Mouse (Mus musculus): ENCODE measurements around the gene Castor1.
"Not testable (repeated sequence)": the region's sequence is repeated elsewhere in the genome, so short reads cannot be mapped to it uniquely, and the experiment has no call there.

Castor1 gene

DNA sequence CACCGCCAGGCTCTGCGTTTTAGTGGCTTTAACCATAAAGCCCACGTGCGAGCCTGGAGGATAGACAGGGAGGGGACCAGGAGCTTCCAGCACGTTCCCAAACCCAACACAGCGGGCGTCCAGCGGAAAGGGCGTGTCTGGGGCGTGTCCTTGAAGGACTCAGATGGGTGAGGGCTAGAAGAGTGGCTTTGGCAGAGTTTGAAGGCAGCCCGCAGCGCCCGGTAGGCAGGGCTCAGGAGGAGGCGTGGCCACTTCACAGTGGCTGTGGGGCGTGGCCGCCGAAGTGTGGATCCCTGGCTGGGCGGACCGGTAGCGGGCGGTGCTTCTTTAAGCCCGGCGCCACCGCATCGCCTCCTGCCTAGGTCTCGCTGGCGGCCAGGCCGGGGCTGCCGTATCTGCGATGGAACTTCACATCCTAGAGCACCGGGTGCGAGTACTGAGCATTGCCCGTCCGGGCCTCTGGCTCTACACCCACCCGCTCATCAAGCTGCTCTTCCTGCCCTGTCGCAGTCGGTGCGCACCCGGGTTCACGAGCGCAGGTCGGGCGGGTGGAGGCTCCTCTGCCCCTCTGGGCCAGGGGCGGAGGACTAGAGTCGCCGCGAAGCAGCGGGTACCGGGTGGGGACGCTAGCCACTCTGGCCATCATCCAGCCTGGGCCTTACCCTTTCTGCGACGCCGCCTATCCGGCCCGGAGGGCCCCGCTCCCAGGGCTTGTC is at the start of gene Castor1:
Gene Castor1, plus strand, starts transcription at position 312 of the 716 bp plus-strand sequence.
- in situ Hi-C loops (cut with MboI; ENCODE audit: unreplicated experiment in 2 of 2): loop anchor here (5.0 kb wide), 3 partner anchors 81 to 216 kb away; partner anchors contain the start of gene Rnf215 (in 1 of the 2)

DNA sequence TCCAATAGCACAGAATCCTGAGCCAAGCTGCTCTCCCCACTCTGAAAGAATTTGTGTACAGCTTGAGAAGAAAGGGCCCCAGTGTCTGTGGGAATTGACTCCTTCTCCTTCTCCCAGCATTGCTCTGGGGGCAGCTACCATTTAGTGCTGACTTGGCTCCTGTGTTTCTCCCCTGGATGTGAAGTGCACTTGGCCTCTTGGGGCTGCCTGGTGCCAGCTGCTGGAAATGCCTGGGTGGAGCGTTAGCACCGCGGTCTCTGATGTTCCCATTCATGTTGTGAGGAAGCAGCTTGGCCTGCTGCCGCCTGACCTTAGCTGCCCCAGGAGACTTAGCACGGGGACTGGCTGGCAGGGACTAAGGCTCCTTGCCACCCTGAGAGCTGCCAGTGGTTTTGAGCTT is 43.4 kb upstream of the Castor1 start:
- in situ Hi-C loops (cut with MboI; ENCODE audit: unreplicated experiment in 2 of 2): no loop called here

GRCm38 (mm10) chr11:4177716-4178115 is 40.3 kb upstream of the Castor1 start:
- in situ Hi-C loops (cut with MboI; ENCODE audit: unreplicated experiment in 2 of 2): no loop called here

GRCm38 (mm10) chr11:4182061-4182460 is 36.0 kb upstream of the Castor1 start:
- in situ Hi-C loops (cut with MboI; ENCODE audit: unreplicated experiment in 2 of 2): no loop called here

DNA sequence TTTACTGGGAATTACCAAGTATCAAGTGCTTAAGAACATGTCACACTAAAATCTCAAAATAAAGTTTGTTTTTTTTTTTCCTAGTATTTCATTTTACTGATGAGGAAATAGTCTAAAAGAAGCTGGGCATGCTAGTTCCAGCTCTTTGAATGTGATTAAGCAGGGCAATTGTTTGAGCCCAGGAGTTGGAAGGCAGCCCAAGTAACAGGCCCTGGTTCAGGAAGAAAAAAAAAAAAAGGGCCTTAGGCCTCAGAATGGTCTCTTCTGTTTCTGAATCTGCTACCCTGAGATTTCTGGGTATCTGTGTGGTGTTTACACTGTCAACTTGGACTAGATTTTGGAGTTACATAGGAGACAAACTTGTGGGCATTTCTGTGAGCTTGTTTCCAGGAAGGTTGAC is 34.5 kb upstream of the Castor1 start:
- in situ Hi-C loops (cut with MboI; ENCODE audit: unreplicated experiment in 2 of 2): no loop called here

DNA sequence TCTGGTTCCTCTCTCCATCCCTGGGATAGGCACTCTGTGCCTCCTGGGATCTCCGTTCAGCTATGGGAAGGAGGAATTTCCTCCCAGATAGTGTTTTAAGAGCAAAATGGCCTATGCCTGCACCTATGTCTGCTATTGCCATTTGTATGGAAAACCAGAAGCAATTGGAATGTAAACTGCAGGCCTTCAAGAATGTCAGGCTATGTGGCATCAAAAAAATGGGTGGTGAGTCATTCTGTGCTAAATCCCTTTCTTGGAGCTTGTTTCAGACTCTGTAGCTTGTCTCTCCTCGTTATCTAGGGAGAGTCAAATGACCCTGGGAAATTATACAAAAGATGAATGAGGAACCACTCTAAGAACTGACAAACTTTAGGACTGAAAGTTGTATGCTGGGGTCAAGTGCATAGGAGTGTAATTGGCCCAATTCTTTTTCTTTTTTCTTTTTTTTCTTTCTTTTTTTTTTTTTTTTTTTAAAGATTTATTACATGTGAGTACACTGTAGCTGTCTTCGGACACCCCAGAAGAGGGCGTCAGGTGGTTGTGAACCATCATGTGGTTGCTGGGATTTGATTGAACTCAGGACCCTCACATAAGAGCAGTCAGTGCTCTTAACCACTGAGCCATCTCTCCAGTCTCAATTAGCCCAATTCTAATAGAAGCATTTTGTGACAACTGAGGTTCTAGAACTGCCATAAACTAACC is 33.6 kb upstream of the Castor1 start:
- in situ Hi-C loops (cut with MboI; ENCODE audit: unreplicated experiment in 2 of 2): no loop called here

DNA sequence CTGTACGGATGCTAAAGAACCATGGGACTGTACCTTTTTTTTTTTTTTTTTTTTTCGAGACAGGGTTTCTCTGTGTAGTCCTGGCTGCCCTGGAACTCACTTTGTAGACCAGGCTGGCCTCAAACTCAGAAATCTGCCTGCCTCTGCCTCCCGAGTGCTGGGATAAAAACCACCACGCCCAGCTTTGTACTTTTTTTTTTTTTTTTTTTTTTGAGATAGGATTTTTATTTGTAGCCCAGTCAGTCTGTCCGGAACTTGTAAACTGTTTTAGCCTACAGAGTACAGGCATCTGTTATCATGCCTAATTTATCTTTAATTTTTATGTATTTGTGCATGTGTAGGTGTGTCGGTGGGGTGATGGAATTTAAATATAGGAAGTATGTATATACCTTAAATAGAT is 32.5 kb upstream of the Castor1 start:
- in situ Hi-C loops (cut with MboI; ENCODE audit: unreplicated experiment in 2 of 2): not testable (repeated sequence)

DNA sequence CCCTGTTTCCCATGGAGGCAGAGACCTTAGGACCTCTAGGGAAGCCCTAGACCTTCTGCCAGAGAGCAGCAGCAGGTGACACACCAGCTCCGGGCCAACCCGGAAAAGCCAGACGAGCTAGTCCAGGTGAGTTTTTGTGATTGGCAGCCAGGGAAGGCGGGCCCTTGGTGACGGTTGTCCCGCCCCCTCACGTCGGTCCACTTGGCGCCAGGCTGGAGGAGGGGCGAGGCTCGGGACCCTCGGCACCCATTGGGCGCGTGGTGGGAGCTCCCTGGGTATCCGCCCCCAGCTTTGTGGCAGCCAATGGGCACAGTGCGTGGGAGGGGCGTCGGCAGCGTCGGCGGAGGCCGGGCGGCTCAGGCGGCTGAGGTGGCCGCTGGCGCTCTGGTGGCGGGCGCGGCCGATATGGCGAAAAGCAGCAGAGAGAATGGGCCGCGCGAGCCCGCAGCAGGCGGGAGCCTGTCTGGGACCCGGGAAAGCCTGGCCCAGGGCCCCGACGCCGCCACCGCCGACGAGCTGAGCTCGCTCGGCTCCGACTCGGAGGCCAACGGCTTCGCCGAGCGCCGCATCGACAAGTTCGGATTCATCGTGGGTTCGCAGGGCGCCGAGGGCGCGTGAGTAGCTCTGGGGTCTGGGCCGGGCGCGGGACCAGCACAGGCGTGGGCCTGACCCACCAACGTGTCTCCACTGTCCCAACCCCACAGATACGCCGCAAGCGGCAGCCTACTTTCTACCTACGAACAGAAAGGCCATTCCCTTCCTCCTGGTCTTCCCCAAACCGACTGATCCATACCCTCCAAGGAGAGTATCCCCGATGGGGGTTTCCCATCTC is 31.3 kb upstream of the Castor1 start, which contains the start of gene Tbc1d10a:
Gene Tbc1d10a, plus strand, starts transcription at position 304 of the 832 bp plus-strand sequence.
- in situ Hi-C loops (cut with MboI; ENCODE audit: unreplicated experiment in 2 of 2): no loop called here

DNA sequence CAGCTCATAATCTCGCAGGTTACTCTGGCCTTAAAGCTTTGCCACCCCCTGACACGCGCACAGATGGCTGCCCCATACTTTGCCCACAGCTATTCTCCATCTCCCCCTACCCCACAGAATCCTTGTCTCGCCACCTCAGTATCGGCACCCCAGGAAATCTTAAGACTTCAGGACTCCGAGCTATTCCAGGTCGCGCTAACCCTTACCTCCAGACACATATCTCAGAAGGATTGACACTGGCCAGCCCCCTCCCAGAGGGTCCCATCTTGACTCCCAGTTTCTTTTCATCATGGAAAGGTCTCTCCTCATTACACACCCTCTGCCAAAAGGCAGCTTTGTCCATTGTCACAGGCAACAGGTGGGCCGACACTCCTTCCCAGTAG is 30.7 kb upstream of the Castor1 start:
- in situ Hi-C loops (cut with MboI; ENCODE audit: unreplicated experiment in 2 of 2): no loop called here

DNA sequence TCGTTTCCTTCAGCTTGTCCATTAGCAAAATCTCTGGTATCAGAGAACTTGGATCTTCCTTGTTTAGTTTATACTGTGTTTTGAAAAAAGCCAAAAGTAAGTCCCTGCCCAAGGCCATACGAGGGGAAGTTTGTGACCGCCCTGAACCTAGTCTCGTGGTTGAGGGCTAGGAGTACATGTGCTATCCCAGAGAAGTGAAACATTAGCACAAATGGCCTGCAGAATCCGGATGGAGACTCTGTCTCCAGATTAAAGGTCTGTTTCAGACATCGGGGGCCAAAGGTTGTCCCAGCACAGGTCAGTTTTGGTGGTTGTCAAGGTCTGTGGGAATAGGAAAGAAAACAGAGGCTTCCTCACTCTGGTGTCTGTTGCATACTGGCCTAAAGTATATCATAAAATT is 28.8 kb upstream of the Castor1 start:
- in situ Hi-C loops (cut with MboI; ENCODE audit: unreplicated experiment in 2 of 2): no loop called here

DNA sequence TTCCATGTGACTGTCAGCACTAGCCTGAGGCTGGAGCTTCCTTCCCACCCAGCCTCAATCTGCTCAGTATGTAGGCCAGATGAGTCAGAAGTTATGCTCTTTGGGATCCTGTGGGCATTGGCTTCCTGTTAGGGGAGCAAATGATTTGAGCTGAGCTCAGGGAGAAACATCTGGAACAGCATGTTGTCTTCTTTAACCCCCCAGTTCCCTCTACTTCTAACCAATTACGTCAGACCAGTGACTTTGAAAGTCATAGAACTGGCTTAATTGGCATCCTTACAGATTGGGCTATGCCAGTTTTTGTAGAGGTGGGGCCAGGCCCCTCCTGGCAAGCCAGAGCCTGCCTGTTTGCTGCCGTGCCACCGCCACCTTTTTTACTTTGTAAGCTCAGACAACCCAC is 27.3 kb upstream of the Castor1 start:
- in situ Hi-C loops (cut with MboI; ENCODE audit: unreplicated experiment in 2 of 2): no loop called here

DNA sequence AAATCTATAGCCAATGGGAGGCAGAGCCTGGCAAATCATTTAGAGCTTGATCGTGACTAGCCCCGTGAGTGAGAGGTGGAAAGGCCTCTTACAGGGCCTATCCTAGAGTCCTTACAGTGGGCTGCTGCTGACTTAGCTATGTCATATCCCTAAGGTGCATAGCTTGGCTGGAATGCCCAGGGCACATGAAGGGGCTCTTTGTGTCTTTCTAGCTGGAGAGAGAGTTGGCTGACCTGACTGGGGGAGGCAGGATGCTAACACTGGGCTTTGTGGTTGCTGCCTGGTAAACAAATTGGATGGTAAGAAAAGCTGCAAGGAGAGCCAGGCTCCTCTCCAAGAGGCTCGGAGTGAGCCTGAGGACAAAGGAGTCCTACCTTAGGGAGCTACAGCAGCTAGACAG is 25.3 kb upstream of the Castor1 start:
- in situ Hi-C loops (cut with MboI; ENCODE audit: unreplicated experiment in 2 of 2): no loop called here

DNA sequence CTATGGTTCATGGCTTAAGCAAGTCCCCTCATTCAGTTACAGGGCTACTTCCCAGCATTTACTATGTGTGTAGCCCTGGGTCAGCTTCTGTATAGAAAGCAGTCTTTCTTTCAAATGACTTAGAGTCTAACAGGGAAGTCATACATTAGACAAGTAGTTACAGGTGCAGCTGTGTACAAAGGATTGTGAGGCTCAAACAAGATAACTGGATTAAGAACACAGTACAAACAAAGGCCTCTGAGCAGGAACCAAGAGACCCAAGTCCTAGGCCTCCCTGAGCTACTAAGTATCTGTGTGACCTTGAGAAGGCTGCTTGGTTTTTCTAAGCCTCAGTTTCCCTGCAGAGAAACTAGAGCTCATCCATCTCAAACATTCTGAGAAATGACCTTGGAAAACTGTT is 24.6 kb upstream of the Castor1 start:
- in situ Hi-C loops (cut with MboI; ENCODE audit: unreplicated experiment in 2 of 2): no loop called here

GRCm38 (mm10) chr11:4195597-4196031 is 22.4 kb upstream of the Castor1 start:
- in situ Hi-C loops (cut with MboI; ENCODE audit: unreplicated experiment in 2 of 2): no loop called here

DNA sequence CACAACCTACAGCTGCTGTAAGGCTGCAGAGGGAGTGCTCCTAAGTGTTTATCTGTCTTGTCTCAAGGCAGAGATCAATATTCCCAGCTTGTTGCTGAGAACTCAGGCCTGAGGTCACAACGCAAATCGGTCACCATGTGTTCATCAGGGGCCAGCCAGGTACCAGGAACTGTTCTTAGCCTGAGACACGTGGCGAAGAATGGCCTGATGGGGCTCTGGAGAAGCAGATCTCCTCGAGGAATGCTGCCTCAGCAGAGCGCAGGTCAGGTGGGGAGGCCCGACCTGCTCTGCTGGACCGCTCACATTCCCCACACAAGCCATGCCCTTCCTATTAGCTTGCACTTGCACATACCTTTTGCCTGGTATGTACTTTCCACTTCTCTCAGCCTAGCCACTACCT is 21.4 kb upstream of the Castor1 start:
- in situ Hi-C loops (cut with MboI; ENCODE audit: unreplicated experiment in 2 of 2): no loop called here

DNA sequence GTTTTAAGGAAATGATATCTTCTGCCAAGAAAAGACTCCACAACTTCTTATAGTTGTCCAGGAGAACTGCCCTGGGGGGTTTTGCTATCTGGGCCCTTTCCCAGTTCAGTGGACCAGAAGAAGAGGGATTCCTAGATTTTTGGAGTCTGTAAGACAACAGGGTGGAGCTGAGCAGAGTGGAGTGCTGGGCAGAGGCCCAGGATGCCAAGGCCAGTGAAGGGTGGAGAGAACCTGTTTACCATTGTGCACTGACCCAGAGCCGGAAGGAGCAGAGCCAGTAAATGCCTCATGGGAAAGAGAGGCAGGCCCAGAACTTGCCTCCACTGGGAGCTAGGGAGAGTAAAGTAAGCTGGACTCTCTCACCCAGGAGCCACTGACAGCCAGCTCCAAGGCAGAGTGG is 20.3 kb upstream of the Castor1 start:
- in situ Hi-C loops (cut with MboI; ENCODE audit: unreplicated experiment in 2 of 2): no loop called here

GRCm38 (mm10) chr11:4201981-4202700 is 15.9 kb upstream of the Castor1 start:
- in situ Hi-C loops (cut with MboI; ENCODE audit: unreplicated experiment in 2 of 2): no loop called here

DNA sequence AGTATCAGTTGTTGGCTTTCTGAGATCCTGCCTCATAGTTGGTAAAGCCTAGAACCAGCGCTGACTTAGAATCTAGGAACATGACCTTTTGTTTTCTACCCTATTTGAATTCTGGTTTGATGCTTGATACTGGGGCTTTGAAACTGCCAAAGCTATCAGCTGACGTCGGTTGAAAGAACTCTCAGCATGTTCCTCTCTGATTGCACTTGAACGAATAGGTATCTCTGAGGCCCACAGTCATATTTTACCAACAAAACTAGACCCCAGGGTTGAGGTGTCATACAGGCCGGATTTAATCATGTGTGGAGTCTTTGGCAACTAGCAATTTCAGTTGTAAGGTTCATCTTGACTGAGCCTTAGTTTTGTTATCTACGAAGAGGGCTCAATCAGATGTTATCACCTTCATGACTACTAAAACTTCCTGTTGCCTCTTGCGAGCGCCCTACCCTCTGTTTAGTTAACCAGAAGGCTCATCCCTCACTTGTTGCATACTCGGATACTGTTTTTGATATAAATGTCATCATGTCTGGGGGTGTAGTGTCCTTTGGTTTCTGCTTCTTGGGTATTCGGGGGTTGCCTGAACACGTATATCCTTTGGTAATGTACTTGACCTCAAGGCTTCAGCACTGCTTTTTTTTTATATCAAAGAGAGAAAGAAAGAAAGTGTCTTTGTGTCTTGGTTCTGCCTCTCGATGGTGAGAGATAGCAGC is 14.9 kb upstream of the Castor1 start:
- in situ Hi-C loops (cut with MboI; ENCODE audit: unreplicated experiment in 2 of 2): no loop called here

DNA sequence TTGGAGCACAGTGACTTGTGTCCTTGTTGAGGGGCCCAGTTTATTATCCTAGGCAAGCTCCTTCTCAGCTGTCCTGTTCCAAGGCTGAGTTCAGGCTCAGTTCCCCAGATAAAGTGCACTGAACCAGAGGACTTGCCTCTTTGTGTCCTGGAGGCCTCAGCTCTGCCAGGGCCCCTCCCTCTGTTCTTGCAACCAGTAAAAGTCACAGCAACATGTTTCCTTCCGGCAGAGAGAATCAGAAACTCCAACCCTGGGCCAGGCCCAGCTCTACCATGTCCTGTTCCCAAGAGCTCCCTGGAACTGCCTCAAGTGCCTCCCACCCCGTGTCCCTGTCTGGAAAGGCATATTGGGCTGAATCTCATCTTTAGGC is 14.3 kb upstream of the Castor1 start:
- in situ Hi-C loops (cut with MboI; ENCODE audit: unreplicated experiment in 2 of 2): no loop called here

DNA sequence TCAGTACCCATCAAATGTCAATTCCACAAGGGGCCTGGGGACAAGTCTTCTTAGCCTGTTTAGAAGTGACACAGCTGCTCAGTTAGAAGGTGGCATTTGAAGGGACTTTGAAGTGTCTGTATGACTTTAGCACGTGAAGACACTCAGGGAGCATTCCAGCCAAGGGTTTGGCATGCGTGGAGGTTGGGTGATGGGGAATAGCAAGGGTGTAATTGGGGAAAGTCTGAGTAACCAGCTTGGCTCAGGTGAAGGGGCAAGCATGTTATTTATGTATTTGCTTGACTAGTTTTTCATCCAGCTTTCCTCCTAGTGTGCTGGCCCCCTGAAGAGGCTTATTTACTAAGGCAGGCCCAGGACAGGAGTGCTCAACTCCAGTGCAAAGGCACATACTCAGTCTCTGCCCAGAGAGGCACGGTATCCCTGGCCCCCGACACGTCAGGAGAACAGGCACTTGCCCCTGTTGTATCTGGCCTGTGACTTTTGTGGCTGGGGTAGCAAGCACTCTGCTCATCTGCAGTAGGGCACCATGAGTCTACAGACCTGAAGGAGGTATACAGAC is 12.8 kb upstream of the Castor1 start:
- in situ Hi-C loops (cut with MboI; ENCODE audit: unreplicated experiment in 2 of 2): no loop called here
